Mouse (Mus musculus) cerebellum, adult 2 months (tissue): Measurements from ENCODE around the gene Phlpp1.

ENCODE experiments used
- CTCF ChIP-seq: fragments of 200-500 bp; IDR thresholded peaks from 2 replicates; pipeline ENCODE4 v1.5.1; 2011; ENCODE audit warnings: low read depth, mild to moderate bottlenecking, control low read depth, low read length, moderate library complexity, borderline replicate concordance; ENCODE audit not compliant: insufficient read depth
- POLR2A ChIP-seq: fragments of 200-500 bp; IDR thresholded peaks from 2 replicates; pipeline ENCODE4 v1.6.1; 2011; ENCODE audit warnings: low read length, control low read depth, borderline replicate concordance; ENCODE audit not compliant: insufficient read depth

- TF ChIP-seq CTCF = no peak
- no peak for TF ChIP-seq POLR2A
Measured at GRCm38 (mm10) chr1:106243371-106243770, 71.8 kb downstream of the Phlpp1 start.
